Mouse (Mus musculus): Measurements from ENCODE around the gene Zeb2.

DNA sequence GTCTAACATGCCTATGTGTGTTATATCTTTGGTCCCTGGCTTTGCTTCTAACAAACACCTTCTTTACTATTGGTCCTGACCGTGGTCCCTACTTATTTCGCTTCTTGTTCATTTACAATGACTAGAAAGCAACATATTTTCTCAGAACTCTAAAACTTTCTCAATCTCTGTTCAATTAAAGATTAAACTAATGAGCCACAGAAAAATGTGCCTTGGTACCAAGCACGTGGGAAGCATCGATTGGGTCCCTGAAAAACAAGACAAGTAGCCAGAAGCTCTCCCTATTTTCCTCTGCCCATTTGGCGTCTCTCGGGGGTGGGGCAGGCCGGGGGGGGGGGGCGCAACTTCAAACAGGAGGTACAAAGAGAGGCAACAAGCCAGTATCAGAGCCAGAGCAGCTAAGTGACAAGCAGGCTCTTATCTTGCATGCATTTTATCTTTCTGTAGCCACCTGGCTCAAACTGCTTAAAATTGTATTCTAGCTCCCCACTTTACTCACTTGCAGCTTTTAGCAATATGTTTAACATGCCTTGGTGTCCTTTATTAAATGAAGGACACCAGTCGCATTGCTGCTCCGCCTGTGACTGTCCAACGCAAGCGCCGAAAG is 76.4 kb downstream of the Zeb2 start:
- TF ChIP-seq CTCF (IDR thresholded peaks at IDR 0.05; ENCODE audit: borderline replicate concordance, control insufficient read depth, extremely low read depth, insufficient read depth, low read length, poor library complexity) (no peak), POLR2A (IDR thresholded peaks at IDR 0.05; ENCODE audit: control insufficient read depth, extremely low read depth, insufficient read depth, low read length, poor library complexity) (no peak)

Measured in thymus, adult 2 months (tissue).